Mouse (Mus musculus) C2C12 (cell line): ENCODE data around the gene Cttnbp2nl. TPM values are rescaled to one million over a fixed set of nuclear protein-coding genes. Genes with fewer than 3 reads are reported as not detected.

Experiments used
- H3K27me3 ChIP-seq: one replicate; pipeline ENCODE4 v1.6.1; 2011; ENCODE audit not compliant: control insufficient read depth, insufficient read depth, insufficient read length
- H3K36me3 ChIP-seq: one replicate; pipeline ENCODE4 v1.6.1; 2011; ENCODE audit not compliant: control insufficient read depth, insufficient read depth
- H3K4me3 ChIP-seq: one replicate; pipeline ENCODE4 v1.5.1; 2011; ENCODE audit warnings: mild to moderate bottlenecking, control low read depth; ENCODE audit not compliant: poor library complexity, insufficient read depth, severe bottlenecking
- H3K79me2 ChIP-seq: one replicate; pipeline ENCODE4 v1.6.1; 2011; ENCODE audit not compliant: control insufficient read depth, insufficient read depth
- H3K79me3 ChIP-seq: one replicate; pipeline ENCODE4 v1.6.1; 2011; ENCODE audit warnings: low read depth, control low read depth
- H3ac ChIP-seq: one replicate; pipeline ENCODE3; 2011; ENCODE audit warnings: low read depth; ENCODE audit not compliant: control insufficient read depth, insufficient read length
- CEBPB ChIP-seq: IDR thresholded peaks from one replicate; pipeline ENCODE4 v1.6.1; 2011; ENCODE audit warnings: low read depth, mild to moderate bottlenecking, control low read depth, moderate library complexity
- CTCF ChIP-seq: IDR thresholded peaks from one replicate; pipeline ENCODE4 v1.5.1; 2011; ENCODE audit not compliant: control insufficient read depth, insufficient read depth, insufficient read length
- FOSL1 ChIP-seq: IDR thresholded peaks from one replicate; pipeline ENCODE4 v1.8.0; 2011; ENCODE audit warnings: mild to moderate bottlenecking, low read length; ENCODE audit not compliant: poor library complexity, insufficient read depth, severe bottlenecking
- MAX ChIP-seq: IDR thresholded peaks from one replicate; pipeline ENCODE4 v1.6.1; 2011; ENCODE audit warnings: mild to moderate bottlenecking, control low read depth
- MYOD1 ChIP-seq: IDR thresholded peaks from one replicate; pipeline ENCODE4 v1.6.1; 2011; ENCODE audit warnings: low read depth; ENCODE audit not compliant: control insufficient read depth, insufficient read length
- MYOG ChIP-seq: IDR thresholded peaks from one replicate; pipeline ENCODE4 v1.6.1; 2011; ENCODE audit not compliant: control insufficient read depth, insufficient read length; ENCODE audit errors: extremely low read depth
- USF1 ChIP-seq: IDR thresholded peaks from one replicate; pipeline ENCODE4 v1.6.1; 2011; ENCODE audit warnings: low read depth, mild to moderate bottlenecking, control low read depth, moderate library complexity
- polyA plus RNA-seq: library from polyadenylated mRNA; unstranded; fragments of >200 nt; fragmentation: generic; extraction: Trizol; gene quantifications from one replicate; pipeline ENCODE4 v1.2.1, GENCODE M21; 2012; ENCODE audit warnings: missing spikeins

Gene Cttnbp2nl
- polyA plus RNA-seq, 1 experiment = 11.2 TPM

DNA sequence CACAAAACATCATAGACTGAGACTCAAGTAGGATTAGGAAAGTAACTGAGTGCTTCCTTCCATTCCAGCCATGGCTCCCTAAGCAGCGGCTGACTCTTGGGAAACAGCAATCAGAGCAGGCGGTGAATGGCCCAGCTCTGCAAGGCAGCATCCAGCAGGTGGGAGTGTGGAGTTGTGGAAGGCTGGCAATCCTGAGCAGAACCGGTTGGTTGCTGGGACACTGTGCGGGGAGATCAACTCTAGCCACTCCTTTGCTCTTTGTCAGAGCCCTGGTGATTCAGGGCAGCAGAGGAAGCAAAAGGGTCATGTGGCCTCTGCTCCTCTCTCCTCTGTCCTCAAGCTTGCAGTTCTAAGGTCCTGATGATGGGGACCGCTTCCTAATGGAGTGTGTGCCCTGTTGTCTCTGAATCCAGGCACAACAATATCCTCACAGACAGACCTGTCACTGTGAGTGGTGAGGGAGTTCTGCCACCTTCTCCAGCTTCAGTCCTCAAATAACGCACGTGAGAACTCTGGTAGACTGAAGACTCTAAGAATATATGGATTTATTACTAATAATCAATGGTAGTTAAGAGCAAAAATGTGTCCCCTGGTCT, 25.4 kb upstream of the Cttnbp2nl start:
- H3K79me3 ChIP-seq = no peaks in the 10 kb centered on the region
- H3ac ChIP-seq = no peak overlapping the region
- TF ChIP-seq MAX (no peak), CTCF (peak; percentile 88), FOSL1 (no peak), MYOG (no peak), CEBPB (no peak)
- no peak overlapping the region for H3K4me3 ChIP-seq
- no peaks in the 10 kb centered on the region for H3K79me2 ChIP-seq
- peaks cover 6% of the 10 kb centered on the region for H3K27me3 ChIP-seq
- H3K36me3 ChIP-seq = no peaks in the 10 kb centered on the region

DNA sequence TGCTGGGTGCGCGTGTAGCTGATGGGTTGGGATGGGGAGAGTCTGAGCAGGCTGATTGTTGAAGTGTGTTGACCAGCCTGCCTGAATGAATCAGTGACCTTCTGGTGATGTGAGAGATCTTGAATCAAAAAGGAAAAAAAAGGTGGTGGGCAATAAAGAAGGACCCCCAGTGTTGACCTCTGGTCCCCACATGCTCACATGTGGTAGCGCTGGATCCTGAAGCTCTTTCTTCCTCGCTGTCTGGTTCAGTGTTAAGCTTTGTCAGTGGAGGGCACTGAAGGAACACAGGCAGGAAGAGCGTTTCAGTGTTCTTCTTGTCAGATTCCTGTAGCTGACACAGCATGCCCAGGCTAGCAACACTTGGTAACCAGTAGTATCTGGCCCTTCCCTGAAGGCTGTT, 22.9 kb upstream of the Cttnbp2nl start:
- TF ChIP-seq MYOG (no peak), USF1 (no peak)
- H3K79me3 ChIP-seq = no peaks in the 10 kb centered on the region

DNA sequence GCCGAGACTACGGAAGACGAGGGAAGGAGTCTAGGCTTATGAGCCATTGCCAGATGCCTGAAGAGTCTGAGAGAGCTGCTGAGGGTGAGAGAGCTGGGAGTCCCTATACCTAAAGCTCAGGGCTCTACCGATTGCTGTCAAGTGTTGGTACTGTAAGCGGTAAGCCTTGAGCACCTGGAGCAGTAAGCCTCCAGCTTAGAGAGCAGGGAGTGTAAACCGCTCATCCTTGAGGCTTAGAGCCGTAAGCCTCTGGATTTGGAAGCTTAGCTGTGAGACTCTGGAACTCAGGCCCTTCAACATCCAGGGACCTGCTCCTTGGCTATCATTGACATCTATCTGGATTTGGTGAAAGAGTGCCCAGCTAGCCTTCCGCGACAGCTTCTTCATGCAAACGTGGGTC, 19.6 kb upstream of the Cttnbp2nl start:
- Histone ChIP-seq H3K79me3 (no peaks in the 10 kb centered on the region), H3K36me3 (no peaks in the 10 kb centered on the region), H3K27me3 (peaks cover 6% of the 10 kb centered on the region), H3ac (no peak overlapping the region), H3K4me3 (no peak overlapping the region), H3K79me2 (no peaks in the 10 kb centered on the region)
- TF ChIP-seq CEBPB (no peak), MYOD1 (no peak), CTCF (no peak), MYOG (no peak), USF1 (no peak), MAX (no peak), FOSL1 (no peak)

More for the DNA sequence above, 22.9 kb upstream of the Cttnbp2nl start:
- Histone ChIP-seq H3K4me3 (no peak overlapping the region), H3K36me3 (no peaks in the 10 kb centered on the region), H3K27me3 (peaks cover 6% of the 10 kb centered on the region), H3ac (no peak overlapping the region), H3K79me2 (no peaks in the 10 kb centered on the region)

DNA sequence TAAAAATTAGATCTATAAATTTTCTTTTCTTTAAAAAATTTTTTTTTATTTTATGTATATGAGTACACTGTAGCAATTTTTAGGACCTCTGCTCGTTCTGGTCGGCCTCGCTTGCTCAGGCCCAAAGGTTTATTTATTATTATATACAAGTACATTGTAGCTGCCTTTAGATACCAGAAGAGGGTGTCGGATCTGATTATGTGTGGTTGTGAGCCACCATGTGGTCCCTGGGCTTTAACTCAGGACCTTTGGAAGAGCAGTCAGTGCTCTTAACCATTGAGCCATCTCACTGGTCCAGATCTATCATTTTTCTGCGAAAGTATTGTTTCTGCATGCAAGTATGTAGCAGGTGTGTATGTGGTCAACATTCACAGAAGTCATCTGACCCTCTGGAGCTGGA, 18.3 kb upstream of the Cttnbp2nl start:
- no peaks in the 10 kb centered on the region for H3K79me3 ChIP-seq
- peaks cover 6% of the 10 kb centered on the region for H3K27me3 ChIP-seq
- no peak for TF ChIP-seq CEBPB
- H3K36me3 ChIP-seq = no peaks in the 10 kb centered on the region
- H3K4me3 ChIP-seq = no peak overlapping the region
- no peak overlapping the region for H3ac ChIP-seq
- H3K79me2 ChIP-seq = no peaks in the 10 kb centered on the region

DNA sequence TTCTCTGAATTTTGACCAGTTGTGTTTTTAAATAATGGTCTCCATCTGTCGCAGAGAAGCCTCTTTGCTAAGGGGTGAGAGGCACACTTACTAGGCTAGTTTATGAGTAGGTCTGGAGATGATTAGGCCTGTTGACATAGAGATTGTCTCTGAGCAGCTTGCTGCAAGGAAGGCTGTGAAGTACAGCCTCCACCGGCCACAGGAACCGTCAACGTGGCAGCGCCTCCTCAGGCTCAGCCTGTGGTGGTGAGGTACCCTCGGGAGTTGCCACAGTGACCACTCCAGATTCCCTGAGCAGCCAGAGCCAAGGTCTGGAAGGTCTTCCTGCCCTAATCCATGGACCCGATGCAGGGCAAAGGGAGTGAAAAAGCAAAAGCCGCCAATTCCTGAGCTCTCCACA, 17.6 kb upstream of the Cttnbp2nl start:
- Histone ChIP-seq H3K79me2 (no peaks in the 10 kb centered on the region), H3K27me3 (peaks cover under 1% of the 10 kb centered on the region), H3K79me3 (no peaks in the 10 kb centered on the region), H3ac (no peak overlapping the region), H3K4me3 (no peak overlapping the region), H3K36me3 (no peaks in the 10 kb centered on the region)
- TF ChIP-seq USF1 (no peak), CEBPB (no peak), MAX (no peak), CTCF (no peak)

DNA sequence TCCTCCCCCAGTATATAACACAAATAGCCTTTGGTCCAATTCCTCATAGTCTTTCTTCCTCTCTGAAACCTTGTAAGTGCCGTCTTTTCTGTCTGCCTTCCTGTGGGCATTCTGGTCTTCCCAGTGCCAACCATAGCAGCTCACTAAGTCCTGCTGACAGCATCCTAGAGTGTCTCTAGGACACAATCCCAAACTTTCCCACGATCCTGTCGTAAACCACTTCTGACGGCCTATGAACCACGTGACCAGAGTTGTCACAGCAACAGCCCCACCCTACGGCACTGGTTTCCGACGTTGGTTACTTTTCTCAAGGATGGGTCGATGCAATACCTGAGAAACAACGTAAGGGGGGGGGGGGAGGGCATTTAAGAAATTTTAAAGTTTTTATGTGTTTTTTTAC, 13.6 kb upstream of the Cttnbp2nl start, which contains the start of gene 4930564D02Rik:
TSS of gene 4930564D02Rik (plus strand) at position 301 of the 400 bp plus-strand sequence.
- Histone ChIP-seq H3K36me3 (no peaks in the 10 kb centered on the region), H3K4me3 (no peak within 1 kb of the TSS), H3K27me3 (no peaks in the 10 kb centered on the region), H3K79me2 (no peaks in the 10 kb centered on the region), H3ac (no peak within 1 kb of the TSS), H3K79me3 (no peaks in the 10 kb centered on the region)
- TF ChIP-seq MYOG (no peak), CEBPB (no peak), MAX (no peak), FOSL1 (no peak), USF1 (no peak), CTCF (no peak), MYOD1 (no peak)

DNA sequence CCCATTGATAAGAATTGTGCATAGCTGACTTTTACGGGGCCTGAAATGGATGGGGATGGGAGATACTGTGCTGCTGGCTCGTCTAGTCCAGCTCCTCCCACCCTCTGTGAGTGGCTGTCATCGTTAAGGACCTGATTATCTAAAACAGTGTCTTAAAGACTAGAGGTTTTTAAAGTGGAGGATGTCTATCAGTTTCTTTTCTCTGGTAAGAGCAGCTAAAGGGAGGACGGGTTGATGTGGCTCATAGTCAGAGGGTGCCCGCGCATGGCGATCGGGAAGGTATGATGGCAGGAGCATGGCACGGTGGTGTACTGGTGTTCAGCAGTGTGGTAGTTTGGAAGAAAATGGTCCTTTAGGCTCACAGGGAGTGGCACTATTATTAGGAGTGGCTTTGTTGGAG, 9.7 kb upstream of the Cttnbp2nl start:
- no peak overlapping the region for H3ac ChIP-seq
- no peaks in the 10 kb centered on the region for H3K79me2 ChIP-seq
- TF ChIP-seq FOSL1 = no peak
- no peak overlapping the region for H3K4me3 ChIP-seq
- no peaks in the 10 kb centered on the region for H3K27me3 ChIP-seq
- no peaks in the 10 kb centered on the region for H3K79me3 ChIP-seq
- no peaks in the 10 kb centered on the region for H3K36me3 ChIP-seq
